Mouse (Mus musculus) testis, adult 2 months (tissue): ENCODE results near the gene Cacna1d.

Experiments used
- CTCF ChIP-seq: fragments of 200-500 bp; IDR thresholded peaks from 2 replicates; pipeline ENCODE4 v1.5.1; 2012; ENCODE audit warnings: low read depth, mild to moderate bottlenecking, inconsistent platforms, low read length, moderate library complexity; ENCODE audit not compliant: control insufficient read depth, insufficient read depth, insufficient replicate concordance
- POLR2A ChIP-seq: fragments of 200-500 bp; IDR thresholded peaks from 2 replicates; pipeline ENCODE4 v1.6.1; 2012; ENCODE audit warnings: low read depth, mild to moderate bottlenecking, inconsistent platforms, low read length, moderate library complexity; ENCODE audit not compliant: control insufficient read depth

DNA sequence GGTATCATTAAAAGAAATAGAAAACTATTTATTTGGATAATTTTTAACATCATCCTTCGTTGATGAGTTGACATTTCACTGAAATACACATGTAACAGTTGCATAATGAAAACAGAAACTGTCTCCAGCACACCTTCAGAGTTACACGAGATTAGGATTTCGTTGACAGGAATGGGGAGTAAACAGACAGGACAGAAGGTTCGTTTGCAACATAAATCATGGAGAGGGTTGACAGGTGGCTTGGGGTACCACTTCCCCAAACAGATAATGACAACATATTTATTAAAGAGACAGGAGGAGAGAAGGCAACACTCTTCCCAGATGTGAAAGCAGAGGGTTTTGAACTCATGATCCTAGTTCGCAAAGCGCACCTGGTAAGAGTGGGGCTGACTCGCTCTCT, 436.3 kb downstream of the Cacna1d start:
- TF ChIP-seq POLR2A (no peak), CTCF (no peak)
